Mouse (Mus musculus) embryonic fibroblast, embryonic 13.5 days (primary cell): Measurements from ENCODE around the gene Flvcr2.

Experiments used
- CTCF ChIP-seq: IDR thresholded peaks from 2 replicates; pipeline ENCODE4 v1.5.1; 2011; ENCODE audit warnings: mild to moderate bottlenecking, control low read depth, low read length, moderate library complexity, borderline replicate concordance; ENCODE audit not compliant: insufficient read depth
- POLR2A ChIP-seq: IDR thresholded peaks from 2 replicates; pipeline ENCODE4 v1.6.1; 2011; ENCODE audit warnings: low read depth, mild to moderate bottlenecking, control low read depth, low read length, moderate library complexity

GRCm38 (mm10) chr12:85822051-85822450 lies 75.7 kb downstream of the Flvcr2 start:
- no peak for TF ChIP-seq CTCF
- TF ChIP-seq POLR2A: no peak
